Mouse (Mus musculus) skeletal muscle tissue, postnatal 0 days (tissue): ENCODE data around the gene Cmpk2. TPM values are rescaled to one million over a fixed set of nuclear protein-coding genes. Genes with fewer than 3 reads are reported as not detected.

ENCODE experiments used
- polyA plus RNA-seq: library from polyadenylated mRNA; unstranded; fragments of >200 nt; fragmentation: Nextera tagmentation; extraction: Ambion mirVana; gene quantifications from 2 replicates; pipeline ENCODE4 v1.2.1, GENCODE M21; 2015

Cmpk2 gene
- 5.7 and 6.3 TPM in 2 replicates for polyA plus RNA-seq

DNA sequence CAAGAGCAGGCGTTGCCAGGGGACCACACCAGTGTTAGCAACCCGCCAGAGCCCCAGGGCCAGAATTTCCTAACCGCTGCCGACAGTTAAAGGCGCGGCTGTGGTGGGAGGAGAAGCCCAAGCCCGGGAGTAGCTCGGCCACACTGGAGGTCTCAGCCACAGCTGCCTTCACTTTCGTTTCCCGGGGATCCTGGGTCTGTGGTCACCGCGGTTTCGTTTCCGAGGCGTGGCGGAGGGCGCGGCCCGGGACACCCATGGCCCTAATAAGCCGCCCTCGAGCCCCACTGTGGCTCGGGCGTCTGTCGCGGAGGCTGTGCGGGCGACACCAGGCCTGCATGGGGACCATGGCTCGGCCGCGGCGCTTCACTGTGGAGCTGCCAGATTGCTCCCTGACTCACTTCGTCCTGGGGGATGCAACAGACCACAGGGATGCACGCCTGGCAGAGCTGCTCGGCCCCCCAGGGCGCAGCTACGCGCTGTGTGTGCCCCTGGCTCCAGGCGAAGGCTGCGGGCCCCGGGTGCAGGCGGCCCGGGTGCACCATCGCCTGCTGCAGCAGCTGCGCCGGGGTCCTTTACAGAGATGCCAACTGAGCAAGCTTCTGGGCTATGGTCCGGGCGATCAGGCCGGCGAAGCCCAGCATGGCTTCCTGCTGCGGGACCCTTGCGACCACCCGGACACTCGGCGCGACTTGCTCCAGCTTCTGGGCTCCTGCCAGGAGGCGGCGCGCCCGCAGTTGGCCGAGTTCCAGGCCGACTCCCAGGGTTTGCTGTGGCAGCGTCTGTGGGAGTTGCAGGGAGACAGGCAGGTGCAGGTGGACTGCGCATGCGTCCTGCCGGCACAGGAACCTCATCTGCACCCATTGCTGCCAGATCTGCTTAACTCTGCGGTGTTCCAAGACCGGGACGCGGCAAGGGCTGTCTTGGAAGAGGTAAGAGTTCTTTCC is at the start of gene Cmpk2:
Gene Cmpk2, plus strand, starts transcription at position 107 of the 944 bp plus-strand sequence.

DNA sequence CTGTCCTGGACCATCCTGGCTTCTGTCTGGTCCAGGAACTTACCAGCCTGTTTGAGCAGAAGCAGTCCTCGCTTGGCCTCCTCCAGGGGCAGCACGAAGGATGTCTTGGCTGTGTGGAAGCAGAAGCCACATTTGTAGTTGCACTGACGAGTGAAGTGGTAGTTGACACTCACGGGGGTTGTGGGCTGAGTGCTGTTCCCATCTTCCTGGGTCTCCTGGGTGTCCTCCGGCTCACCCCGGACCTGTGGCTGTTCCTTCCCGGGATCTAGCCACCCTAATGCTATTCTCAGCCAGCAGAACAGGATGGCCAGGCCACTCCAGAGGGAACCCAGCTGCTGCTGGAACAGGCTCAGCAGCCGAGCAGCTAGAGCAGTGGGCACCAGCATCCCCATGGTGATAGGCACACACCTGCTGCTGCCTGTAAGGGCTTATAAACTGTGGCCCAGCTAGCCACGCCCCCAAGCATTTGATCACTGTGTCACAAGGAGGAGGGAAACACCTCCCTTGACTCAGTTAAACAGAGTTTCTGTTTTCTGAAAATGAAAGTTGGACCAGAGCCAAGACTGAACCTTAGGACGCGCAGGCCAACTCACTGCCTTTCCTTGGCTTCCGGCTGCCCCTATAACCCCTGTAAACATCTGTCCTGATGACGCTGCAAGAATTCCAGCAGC is 12.8 kb upstream of the Cmpk2 start, which contains the start of gene Rsad2:
Gene Rsad2, minus strand, starts transcription at position 425 of the 671 bp plus-strand sequence.

Other genes with a start within 250 kb of the Cmpk2 start
- 16.4 and 16.7 TPM in 2 replicates for gene Rnf144a, start 54.0 kb upstream of the Cmpk2 start, polyA plus RNA-seq
- gene Rsad2, start 12.8 kb upstream of the Cmpk2 start, polyA plus RNA-seq = 3.4 and 3.6 TPM in 2 replicates